Mouse (Mus musculus) spleen, postnatal 14 days (tissue): ENCODE results near the gene Olfr46.
"Not testable (repeated sequence)": the region's sequence is repeated elsewhere in the genome, so short reads cannot be mapped to it uniquely, and the experiment has no call there.

ENCODE experiments used
- DNase-seq, 2 experiments: peaks; one replicate each; pipeline ENCODE4 v3.0.0; 2021 to 2022; ENCODE audit warnings: low spot score in 2 of 2

Olfr46 gene

GRCm38 (mm10) chr7:140600969-140601368, at the start of gene Olfr46:
Gene Olfr46 (plus strand): TSS chr7:140601269.
- DNase-seq: not testable (repeated sequence)

GRCm38 (mm10) chr7:140567586-140567985, 33.5 kb upstream of the Olfr46 start, which contains the start of gene Olfr538:
Gene Olfr538 (plus strand): TSS chr7:140567886.
- no peak for DNase-seq

GRCm38 (mm10) chr7:140628670-140629069, 27.6 kb downstream of the Olfr46 start, which contains the start of gene Olfr61:
Gene Olfr61 (plus strand): TSS chr7:140628970.
- not testable (repeated sequence) for DNase-seq

GRCm38 (mm10) chr7:140630559-140630958, 29.5 kb downstream of the Olfr46 start:
- no peak for DNase-seq

- no peak for DNase-seq
Observed at GRCm38 (mm10) chr7:140646152-140646551, 45.1 kb downstream of the Olfr46 start, which contains the start of gene Olfr53. Gene Olfr53 (plus strand): TSS chr7:140646452.

GRCm38 (mm10) chr7:140659630-140660029, 58.6 kb downstream of the Olfr46 start, which contains the start of gene Olfr539:
Gene Olfr539 (plus strand): TSS chr7:140659930.
- no peak for DNase-seq
